Mouse (Mus musculus) frontal cortex, postnatal 25 days (tissue): Measurements from ENCODE around the gene Lzic.

Experiments used
- DNase-seq, 2 experiments: peaks; one replicate each; pipeline ENCODE4 v3.0.0; 2022; ENCODE audit warnings: low spot score in 2 of 2

Gene Lzic

GRCm38 (mm10) chr4:149477078-149477477 is 8.0 kb upstream of the Lzic start, which contains the start of gene Tmem274:
TSS of gene Tmem274 (plus strand) at chr4:149477378.
- no peak for DNase-seq

DNA sequence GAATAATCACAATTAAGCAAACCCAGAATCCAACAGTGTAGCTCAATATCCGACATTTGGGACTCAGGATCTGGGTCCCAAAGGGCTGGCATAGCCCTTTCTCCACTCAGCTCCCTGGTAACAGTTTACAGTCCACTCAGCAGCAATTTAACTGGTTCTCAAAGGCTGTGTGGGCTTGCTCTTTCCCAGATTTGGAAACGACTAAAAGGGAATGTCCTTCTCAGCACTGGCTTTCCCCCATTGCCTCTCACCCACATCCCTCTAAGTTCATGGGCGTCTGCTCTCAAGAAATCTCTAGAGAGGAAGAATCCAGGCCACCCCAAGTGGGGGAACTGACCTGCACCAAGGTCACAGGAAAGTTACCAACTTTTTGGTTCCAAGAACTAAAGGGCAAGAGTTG is 463 bp upstream of the Lzic start:
- DNase-seq = no peak

GRCm38 (mm10) chr4:149485825-149486206 is 787 bp downstream of the Lzic start:
- DNase-seq = no peak

DNA sequence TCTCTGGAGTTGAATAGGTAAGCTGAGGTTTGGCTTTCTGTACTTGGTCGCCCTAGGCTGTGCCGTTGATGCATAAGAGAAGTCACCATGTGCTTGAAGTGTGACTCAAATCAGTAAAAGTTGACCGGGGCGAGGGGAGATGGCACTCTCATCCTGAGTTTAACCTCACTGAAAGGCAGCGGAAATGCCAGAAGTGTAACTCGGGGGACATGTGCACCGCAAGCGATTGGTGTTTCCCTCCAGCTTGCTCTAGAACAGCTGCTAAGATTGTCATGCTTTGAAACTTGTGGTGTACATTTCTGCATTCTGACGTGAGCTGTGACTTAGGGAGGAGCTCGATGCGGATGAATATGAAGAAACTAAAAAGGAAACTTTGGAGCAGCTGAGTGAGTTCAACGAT is 2.7 kb downstream of the Lzic start:
- no peak for DNase-seq

DNA sequence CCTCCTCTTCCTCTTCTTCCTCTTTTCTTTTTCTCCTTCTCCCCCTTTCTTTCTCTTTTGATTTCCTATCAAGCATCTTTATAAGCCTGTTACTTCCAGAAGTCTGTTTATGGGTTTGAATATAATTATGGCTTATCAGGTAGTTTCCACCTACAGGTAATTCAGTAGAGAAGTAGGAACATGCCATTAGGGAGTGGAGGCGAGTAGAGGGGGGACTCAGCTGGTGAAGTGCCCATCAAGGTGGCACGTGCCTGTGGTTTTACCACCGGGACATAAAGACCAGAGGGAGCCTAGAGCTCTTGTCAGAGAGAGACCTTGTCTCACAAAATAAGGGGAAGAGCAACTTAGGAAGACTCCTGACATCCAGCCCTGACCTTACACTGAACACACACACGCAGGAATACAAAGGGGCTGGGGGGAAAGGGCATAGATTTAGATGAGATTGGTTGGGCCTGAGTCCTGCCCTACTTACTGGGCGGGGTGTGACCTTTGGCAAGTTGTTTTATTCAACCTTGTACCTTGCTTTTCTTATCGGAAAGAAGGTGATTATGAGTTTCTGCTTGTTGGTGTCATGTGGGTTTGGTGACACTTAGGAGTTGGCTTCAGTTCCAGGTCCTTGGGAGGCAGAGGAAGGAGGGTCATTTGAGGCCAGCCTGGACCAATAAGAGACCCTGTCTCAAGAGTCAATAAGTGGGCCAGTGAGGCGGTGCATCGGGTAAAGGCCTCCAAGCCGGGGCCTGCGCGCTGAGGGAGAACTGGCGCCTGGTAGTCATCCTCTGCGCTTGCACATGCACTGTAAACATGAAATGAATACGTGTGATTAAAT is 4.6 kb downstream of the Lzic start:
- DNase-seq = no peak

DNA sequence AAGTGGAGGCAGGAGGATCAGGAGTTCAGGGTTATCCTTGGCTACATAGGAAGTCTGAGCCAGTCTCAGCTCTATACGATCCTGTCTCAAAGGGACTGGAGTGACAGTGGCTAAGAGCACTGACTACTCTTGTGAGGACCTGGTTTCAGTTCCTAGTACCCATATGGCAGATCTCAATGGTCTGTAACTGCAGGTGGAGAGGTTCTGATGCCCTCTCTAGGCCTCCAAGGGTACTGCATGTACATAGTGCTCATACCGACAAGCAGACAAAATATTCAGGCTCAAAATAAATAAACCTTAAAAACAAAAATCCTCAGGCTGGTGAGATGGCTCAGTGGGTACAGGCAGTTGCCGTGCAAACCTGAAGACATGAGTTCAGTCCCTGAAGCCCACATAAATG is 6.1 kb downstream of the Lzic start:
- DNase-seq = no peak

DNA sequence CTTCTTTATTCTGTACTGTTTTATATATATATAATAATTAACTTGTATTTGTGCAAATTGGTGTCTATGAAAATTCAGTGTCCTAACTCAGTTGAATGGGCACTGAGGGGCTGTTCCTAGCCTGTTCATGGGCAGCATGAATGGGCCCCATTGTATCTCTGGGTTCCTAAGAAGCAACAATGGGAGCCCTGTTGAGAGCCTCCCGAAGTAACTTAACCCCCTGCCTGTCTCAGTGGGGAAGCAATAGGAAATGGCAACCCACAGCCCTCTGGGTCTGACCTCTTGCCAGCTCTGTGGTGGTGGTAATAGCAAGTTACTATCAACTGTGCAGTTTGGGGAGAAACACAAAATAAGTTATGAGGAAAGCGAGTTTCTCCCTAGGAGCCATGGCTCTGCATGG is 11.6 kb downstream of the Lzic start:
- no peak for DNase-seq

DNA sequence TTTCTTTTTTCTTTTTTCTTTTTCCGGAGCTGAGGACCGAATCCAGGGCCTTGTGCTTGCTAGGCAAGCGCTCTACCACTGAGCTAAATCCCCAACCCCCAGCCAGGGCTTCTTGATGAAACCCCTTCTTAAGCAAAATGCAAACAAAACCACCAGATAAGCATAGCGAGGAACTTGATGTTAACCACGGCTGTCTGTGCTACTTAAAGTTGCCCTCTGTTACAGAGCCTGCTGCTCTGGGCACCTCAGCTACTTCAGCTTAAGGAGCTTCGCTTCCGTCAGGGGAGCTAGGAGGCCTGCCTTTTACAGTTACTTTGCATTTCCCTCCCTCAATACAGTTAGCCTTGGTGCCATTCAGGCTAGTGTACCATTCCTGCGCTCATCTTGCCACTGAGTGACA is 13.9 kb downstream of the Lzic start:
- no peak for DNase-seq

GRCm38 (mm10) chr4:149499790-149500189 is 14.8 kb downstream of the Lzic start:
- DNase-seq = no peak

DNA sequence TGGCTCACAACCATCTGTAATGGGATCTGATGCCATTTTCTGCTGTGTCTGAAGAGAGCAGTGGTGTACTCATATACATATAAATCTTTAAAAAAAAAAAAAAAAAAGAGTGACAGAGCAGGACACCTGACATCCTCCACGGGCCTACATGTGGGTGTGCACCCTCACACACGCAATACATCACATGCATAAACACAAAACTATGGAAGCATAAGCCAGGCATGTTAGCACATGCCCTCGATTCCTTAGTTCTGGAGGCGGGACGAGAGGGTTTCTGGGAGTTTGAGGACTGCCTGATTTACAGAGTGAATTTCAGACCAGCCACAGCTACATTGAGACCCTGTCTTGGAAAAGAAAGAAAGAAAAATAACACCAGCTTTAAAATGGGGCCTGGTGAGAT is 19.3 kb downstream of the Lzic start:
- no peak for DNase-seq

GRCm38 (mm10) chr4:149504858-149505257 is 19.8 kb downstream of the Lzic start:
- DNase-seq = no peak

DNA sequence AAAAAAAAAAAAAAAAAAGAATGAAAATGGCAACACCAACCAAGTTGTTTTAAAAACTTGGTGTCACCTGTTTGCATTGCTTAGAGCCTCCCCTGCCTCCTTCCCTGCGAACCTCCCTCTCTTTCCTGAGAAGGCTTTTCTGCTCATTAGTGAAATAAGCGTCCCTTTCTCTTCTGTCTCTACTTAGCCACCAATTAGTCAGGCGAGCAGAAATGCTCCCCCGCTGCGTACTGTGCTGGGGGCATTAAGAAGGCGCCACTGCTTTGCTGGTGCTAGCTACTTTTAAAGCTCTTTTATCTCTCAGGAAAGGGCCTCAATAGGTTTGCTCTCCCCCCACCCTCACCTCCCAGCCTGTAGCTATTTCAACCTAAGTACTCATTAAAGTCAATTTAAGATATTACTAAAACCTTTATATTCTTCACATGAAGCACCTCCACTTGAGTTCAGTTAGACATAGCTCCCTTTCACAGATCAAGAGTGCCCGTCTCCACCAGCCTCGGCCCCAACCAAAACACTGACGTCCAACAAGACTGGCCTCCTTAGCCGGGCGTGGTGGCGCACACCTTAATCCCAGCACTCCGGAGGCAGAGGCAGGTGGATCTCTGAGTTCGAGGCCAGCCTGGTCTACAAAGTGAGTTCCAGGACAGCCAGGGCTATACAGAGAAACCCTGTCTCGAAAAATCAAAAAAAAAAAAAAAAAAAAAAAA is 20.4 kb downstream of the Lzic start:
- no peak for DNase-seq

DNA sequence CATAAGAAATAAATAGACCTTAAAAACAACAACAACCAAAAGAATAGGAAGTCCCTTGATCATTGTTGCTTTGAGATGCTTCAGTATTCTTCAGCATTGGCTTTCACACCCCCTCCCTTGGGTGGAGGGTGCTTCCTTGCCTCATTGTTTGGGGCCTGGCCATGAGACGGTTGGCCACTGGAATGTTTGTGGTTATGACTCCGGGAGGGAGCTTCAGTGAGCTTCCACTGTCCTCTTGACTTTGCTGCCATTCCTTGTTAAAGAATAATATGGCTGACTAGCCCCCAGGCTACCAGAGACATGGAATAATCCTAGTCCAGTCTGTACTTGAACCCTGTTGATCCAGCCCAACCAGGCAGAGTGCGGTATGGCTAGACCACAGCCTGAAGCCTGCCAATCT is 21.9 kb downstream of the Lzic start:
- no peak for DNase-seq

GRCm38 (mm10) chr4:149511221-149511646 is 26.2 kb downstream of the Lzic start:
- DNase-seq = no peak

DNA sequence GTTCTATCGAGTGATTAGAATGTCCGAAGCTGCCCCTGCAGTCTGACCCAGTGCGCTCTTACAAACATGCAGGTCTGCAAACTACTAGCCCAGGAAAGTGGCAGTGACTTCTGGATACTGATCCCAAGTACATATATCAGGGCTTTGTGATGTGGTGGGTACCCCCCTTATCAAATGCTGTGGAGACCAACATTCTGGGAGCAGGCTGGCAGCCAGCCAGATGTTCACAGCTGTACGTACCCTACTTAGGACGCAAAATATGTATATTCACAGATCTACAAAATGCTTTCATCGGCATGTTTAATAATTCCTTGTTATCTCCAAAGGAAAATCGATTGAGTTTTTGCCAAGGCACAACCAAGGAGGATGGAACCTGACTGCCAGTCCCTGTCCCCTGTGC is 27.0 kb downstream of the Lzic start:
- DNase-seq = no peak

GRCm38 (mm10) chr4:149515706-149516105 is 30.7 kb downstream of the Lzic start:
- DNase-seq = no peak

DNA sequence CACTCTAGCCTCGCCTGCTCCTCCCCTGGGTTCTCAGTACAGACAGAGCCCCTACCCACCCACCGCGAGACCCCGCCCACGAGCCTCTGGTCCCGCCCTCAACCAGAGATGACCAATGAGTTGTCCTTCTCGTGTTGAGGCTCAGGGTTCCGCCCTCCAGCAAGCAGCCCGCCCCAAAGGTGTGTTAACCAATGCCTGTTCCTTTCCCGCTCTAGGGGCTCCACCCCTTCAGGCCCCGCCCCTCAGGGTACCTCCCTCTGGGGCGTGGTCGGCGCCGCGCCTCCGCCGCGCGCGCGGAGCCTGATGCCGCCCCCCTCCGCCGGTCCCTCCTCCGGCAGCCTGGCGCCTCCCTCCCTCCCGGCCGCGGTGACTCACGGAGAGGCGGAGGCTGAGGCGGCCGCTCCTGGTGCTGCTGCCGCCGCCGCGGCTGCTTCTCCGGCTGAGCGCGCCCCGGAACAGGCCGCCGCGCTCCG is 32.9 kb downstream of the Lzic start, which contains the start of gene Ctnnbip1:
Gene Ctnnbip1, plus strand, starts transcription at position 369 of the 473 bp plus-strand sequence.
- peak; percentile 70 to 90 for DNase-seq

- no peak for DNase-seq
Observed at GRCm38 (mm10) chr4:149518351-149519220, 33.6 kb downstream of the Lzic start.

- no peak for DNase-seq
Observed at GRCm38 (mm10) chr4:149521258-149521657, 36.2 kb downstream of the Lzic start.

DNA sequence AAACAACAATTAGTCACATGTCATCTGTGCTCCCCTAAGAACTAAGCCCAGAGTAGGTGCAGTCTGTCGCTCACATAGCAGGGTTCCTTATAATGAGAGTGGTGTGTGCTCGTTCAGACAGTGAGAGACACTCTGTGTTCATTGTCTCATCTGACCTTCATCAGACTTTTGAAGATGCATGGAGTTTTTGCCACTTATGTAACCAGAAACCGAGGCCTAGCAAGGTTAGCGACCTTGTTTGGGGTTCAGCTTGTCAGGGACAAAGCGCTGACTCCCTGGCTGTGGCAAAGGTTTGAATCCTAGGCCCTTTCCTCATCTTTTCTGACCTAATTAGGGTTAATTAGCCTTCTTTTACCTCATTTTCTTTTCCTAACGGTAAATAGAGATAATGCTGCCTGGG is 38.9 kb downstream of the Lzic start:
- DNase-seq = no peak

DNA sequence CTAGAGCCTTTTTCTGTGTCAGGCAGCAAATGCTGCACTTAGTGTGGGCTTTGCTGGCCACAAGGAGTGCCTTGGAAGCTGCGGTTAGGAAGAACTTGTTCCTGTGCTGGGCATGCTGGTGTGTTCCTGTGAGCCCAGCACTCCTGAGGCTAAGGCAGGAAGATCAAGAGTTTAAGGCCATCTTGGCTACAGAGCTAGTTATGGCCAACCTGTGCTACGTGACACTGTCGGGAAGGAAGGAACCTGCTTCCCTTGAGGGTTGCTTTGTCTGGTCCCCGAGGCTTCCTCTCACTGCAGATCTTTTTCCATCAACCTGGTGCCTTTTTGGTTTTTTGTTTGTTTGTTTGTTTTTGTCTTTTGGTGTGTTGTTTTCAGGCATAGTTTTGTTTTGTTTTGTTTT is 40.1 kb downstream of the Lzic start:
- no peak for DNase-seq

DNA sequence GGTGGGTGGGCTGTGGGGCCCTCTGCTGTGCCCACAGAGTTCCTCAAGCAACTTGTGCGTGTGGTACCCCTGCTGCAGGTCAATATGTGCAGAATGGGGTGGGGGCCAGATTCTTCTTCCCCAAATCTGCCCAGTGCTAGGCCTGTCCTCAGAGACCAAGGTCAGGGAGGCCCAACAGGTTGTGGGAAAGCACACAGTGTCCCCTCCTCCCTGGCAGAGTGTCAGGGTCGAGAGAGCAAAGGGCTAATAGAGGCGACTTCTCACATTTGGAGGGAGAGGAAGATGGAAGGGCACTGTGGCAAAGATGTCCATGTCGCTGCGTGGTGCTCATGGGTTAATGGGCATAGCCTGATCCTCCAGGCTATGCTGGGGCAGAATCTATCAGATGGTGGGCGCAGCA is 40.8 kb downstream of the Lzic start:
- DNase-seq = no peak
